Mouse (Mus musculus) liver, embryonic 15.5 days (tissue): ENCODE results near the gene Plcxd2. TPM values are rescaled to one million over a fixed set of nuclear protein-coding genes. Genes with fewer than 3 reads are reported as not detected.

Source experiments
- ATAC-seq: fragments of 200-750 bp; cut with Nextera tagmentation; 2 replicates; pipeline ENCODE4 v1.8.0; 2017; ENCODE audit warnings: moderate number of reproducible peaks, mild to moderate bottlenecking, moderate library complexity; ENCODE audit not compliant: insufficient read depth
- H3K27ac ChIP-seq: fragments of 300-500 bp; sonication (generic); replicated peaks from 2 replicates; pipeline ENCODE4 v1.5.1; 2015; ENCODE audit warnings: mild to moderate bottlenecking, inconsistent platforms
- H3K27me3 ChIP-seq: fragments of 300-500 bp; sonication (generic); 2 replicates; pipeline ENCODE4 v1.6.1; 2015; ENCODE audit warnings: mild to moderate bottlenecking, inconsistent platforms
- H3K36me3 ChIP-seq: fragments of 300-500 bp; sonication (generic); replicated peaks from 2 replicates; pipeline ENCODE4 v1.6.1; 2015; ENCODE audit warnings: moderate library complexity, mild to moderate bottlenecking, inconsistent platforms
- H3K4me1 ChIP-seq: fragments of 300-500 bp; sonication (generic); replicated peaks from 2 replicates; pipeline ENCODE4 v1.6.1; 2015; ENCODE audit warnings: inconsistent platforms
- H3K4me2 ChIP-seq: fragments of 300-500 bp; sonication (generic); 2 replicates; pipeline ENCODE4 v1.6.1; 2015; ENCODE audit warnings: moderate library complexity, mild to moderate bottlenecking, inconsistent platforms
- H3K4me3 ChIP-seq: fragments of 300-500 bp; sonication (generic); replicated peaks from 2 replicates; pipeline ENCODE4 v1.5.1; 2015; ENCODE audit warnings: mild to moderate bottlenecking, inconsistent platforms
- H3K9ac ChIP-seq: fragments of 300-500 bp; sonication (generic); 2 replicates; pipeline ENCODE4 v1.6.1; 2015; ENCODE audit warnings: moderate library complexity, mild to moderate bottlenecking, inconsistent platforms
- H3K9me3 ChIP-seq: fragments of 300-500 bp; sonication (generic); replicated peaks from 2 replicates; pipeline ENCODE4 v1.6.1; 2016; ENCODE audit warnings: inconsistent platforms
- WGBS: fragments of 180-500 bp; shearing (Covaris S2); methylation state at CpG from one replicate; pipeline ENCODE4 v1.1.7; 2015; ENCODE audit warnings: mixed read lengths; ENCODE audit not compliant: insufficient replicate concordance; 5-methylcytosine and 5-hydroxymethylcytosine counted together
- polyA plus RNA-seq: library from polyadenylated mRNA; unstranded; fragments of >200 nt; fragmentation: Nextera tagmentation; extraction: Ambion mirVana; gene quantifications from 2 replicates; pipeline ENCODE4 v1.2.1, GENCODE M21; 2015

Gene Plcxd2
- polyA plus RNA-seq, 1 experiment from 2014 or later, result 2.9 TPM

DNA sequence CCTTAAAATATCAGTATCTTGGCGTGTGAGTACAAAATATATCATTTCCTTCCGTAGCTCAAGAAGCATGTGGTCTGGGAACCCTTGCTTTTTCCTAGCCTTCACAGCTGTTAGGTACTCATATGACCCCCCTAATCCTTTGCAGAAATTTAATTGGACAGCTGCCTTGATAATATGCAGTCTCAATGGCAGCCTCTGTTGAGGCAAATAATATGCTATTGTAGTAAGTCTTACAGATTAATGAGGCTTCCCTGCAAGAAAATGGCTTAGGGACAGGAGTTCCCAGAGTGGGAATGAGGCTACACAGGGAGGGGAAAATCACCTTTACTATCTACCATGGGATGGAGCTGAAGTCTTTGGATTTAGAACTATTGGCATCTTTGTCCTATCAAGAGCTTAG, 73.5 kb downstream of the Plcxd2 start:
- ATAC-seq, result no peak
- Histone ChIP-seq H3K9me3 (no peaks in the 10 kb centered on the region), H3K4me3 (no peak overlapping the region), H3K36me3 (no peaks in the 10 kb centered on the region), H3K4me2 (no peak overlapping the region), H3K9ac (no peak overlapping the region), H3K4me1 (no peaks in the 10 kb centered on the region), H3K27ac (no peak overlapping the region), H3K27me3 (no peaks in the 10 kb centered on the region)
- WGBS, result 53% methylated on average over 2 of the region's 2 CpGs

- no peaks in the 10 kb centered on the region for H3K9me3 ChIP-seq
- 62% methylated on average over 3 of the region's 3 CpGs for WGBS
- no peaks in the 10 kb centered on the region for H3K27me3 ChIP-seq
- H3K4me1 ChIP-seq, result no peaks in the 10 kb centered on the region
- H3K36me3 ChIP-seq, result no peaks in the 10 kb centered on the region
- no peak overlapping the region for H3K4me3 ChIP-seq
- H3K27ac ChIP-seq, result no peak overlapping the region
- H3K9ac ChIP-seq, result no peak overlapping the region
- no peak for ATAC-seq
- no peak overlapping the region for H3K4me2 ChIP-seq
Measured at GRCm38 (mm10) chr16:45935956-45936483, 74.0 kb downstream of the Plcxd2 start.

DNA sequence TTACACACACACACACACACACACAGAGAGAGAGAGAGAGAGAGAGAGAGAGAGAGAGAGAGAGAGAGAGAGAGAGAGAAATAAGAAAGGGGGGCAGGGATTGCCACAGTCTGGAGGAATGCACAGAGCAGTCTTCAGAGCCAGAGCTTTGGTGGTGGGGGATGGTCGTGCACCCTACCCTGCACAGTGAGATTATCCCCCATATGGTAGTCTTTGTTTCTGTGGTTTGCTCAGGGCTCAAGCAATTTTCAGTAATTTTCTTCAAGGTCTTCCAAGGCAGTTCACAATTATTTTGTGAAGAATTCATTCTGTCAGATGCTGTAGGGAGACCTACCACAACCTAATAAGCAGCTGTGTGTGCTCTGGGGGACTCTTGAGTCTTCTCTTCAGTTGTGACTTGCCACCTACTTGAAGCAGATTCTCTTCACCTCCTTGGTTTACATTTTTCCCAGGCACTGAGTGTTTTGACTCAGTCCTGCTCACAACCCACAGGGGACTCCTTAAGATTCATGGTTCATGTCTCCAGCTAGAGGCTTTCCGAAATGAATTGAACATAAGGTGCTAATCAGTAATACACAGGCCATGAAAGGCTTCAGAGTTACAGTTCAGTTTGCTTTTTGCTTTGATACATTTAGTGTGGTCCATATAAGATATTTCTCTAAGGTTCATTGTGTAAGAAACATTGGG, 75.2 kb downstream of the Plcxd2 start:
- H3K27ac ChIP-seq, result no peak overlapping the region
- no peak overlapping the region for H3K9ac ChIP-seq
- WGBS, result 44% methylated on average over 2 of the region's 2 CpGs
- H3K4me2 ChIP-seq, result no peak overlapping the region
- H3K36me3 ChIP-seq, result no peaks in the 10 kb centered on the region
- H3K27me3 ChIP-seq, result no peaks in the 10 kb centered on the region
- H3K4me3 ChIP-seq, result no peak overlapping the region
- no peaks in the 10 kb centered on the region for H3K4me1 ChIP-seq
- ATAC-seq, result no peak
- no peaks in the 10 kb centered on the region for H3K9me3 ChIP-seq

DNA sequence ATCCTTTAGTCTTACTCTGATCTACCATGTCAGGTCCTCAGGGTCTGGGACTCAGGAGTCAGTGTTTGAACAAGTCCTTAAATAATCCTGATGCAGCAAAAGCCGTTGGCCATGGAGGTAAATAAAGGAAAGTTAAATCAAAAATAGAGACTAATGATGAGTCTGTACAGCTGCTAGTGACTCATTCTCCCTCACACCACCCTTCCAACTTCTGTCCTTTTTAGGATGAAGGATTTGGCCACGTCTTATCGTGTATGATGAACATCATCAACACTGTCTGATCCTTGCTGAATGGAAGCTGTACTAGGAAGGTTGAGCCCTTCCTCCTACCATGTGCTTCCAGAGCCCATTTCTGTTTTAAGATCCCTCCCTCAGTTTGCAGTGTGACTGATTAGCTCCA, 79.7 kb downstream of the Plcxd2 start:
- Histone ChIP-seq H3K4me2 (no peak overlapping the region), H3K27me3 (no peaks in the 10 kb centered on the region), H3K4me3 (no peak overlapping the region), H3K4me1 (0 out of 2 replicates have a peak, but pooled peaks cover 3% of the 10 kb centered on the region), H3K9me3 (no peaks in the 10 kb centered on the region), H3K9ac (no peak overlapping the region), H3K36me3 (no peaks in the 10 kb centered on the region), H3K27ac (no peak overlapping the region)
- no peak for ATAC-seq
- 66% methylated on average over 3 of the region's 3 CpGs for WGBS

DNA sequence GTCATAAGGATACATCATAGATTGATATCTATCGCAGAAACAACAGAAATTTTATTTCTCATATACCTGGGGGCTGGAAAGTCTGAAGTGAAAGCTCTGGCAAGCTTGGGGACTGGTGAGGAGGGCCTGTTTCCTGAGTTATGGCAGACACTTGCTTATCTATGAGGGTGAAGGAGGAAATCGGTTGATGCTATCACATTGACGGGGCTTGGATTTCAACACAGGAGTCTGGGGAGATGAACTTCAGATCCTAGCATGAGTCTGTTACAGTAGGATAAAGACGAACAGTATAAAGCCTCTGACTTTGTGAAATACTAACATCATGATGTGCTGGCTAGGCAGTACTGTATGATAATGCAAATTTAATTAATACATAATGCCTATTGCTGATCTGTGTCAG, 81.9 kb downstream of the Plcxd2 start:
- Histone ChIP-seq H3K36me3 (no peaks in the 10 kb centered on the region), H3K27me3 (no peaks in the 10 kb centered on the region), H3K27ac (no peak overlapping the region), H3K4me3 (no peak overlapping the region), H3K4me1 (0 out of 2 replicates have a peak, but pooled peaks cover 3% of the 10 kb centered on the region), H3K9me3 (no peaks in the 10 kb centered on the region), H3K4me2 (no peak overlapping the region), H3K9ac (no peak overlapping the region)
- ATAC-seq, result no peak
- WGBS, result 18% methylated on average over 4 of the region's 4 CpGs

- H3K9ac ChIP-seq, result no peak overlapping the region
- no peak overlapping the region for H3K4me3 ChIP-seq
- 43% methylated on average over 3 of the region's 3 CpGs for WGBS
- ATAC-seq, result no peak
- H3K4me1 ChIP-seq, result 0 out of 2 replicates have a peak, but pooled peaks cover 3% of the 10 kb centered on the region
- H3K9me3 ChIP-seq, result no peaks in the 10 kb centered on the region
- no peaks in the 10 kb centered on the region for H3K36me3 ChIP-seq
- H3K27me3 ChIP-seq, result no peaks in the 10 kb centered on the region
- no peak overlapping the region for H3K27ac ChIP-seq
- H3K4me2 ChIP-seq, result no peak overlapping the region
Measured at GRCm38 (mm10) chr16:45927601-45928000, 82.4 kb downstream of the Plcxd2 start.

DNA sequence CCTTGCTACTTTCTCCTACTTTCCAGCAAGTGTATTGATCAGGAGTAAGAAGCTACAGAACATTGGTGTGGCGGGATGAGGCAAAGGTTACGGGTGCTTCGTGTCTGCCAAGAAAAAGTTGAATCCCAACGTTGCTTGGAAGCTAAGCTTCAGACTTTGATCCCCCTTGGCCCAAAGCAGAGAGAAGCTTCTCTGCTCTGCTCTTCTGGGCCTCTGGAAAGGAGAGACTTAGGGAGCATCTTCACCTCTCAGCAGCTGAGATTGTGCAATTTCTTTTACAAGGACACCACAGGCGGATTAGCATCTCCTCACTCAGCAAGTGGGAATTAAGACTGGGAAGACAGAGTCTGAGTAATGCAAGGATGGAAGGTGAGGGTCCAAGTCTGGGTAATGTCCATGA, 83.1 kb downstream of the Plcxd2 start:
- H3K9me3 ChIP-seq, result no peaks in the 10 kb centered on the region
- H3K4me1 ChIP-seq, result 0 out of 2 replicates have a peak, but pooled peaks cover 3% of the 10 kb centered on the region
- no peak for ATAC-seq
- no peaks in the 10 kb centered on the region for H3K36me3 ChIP-seq
- H3K27me3 ChIP-seq, result no peaks in the 10 kb centered on the region
- no peak overlapping the region for H3K9ac ChIP-seq
- no peak overlapping the region for H3K4me2 ChIP-seq
- H3K4me3 ChIP-seq, result no peak overlapping the region
- WGBS, result 59% methylated on average over 5 of the region's 5 CpGs
- H3K27ac ChIP-seq, result no peak overlapping the region

- ATAC-seq, result no peak
- Histone ChIP-seq H3K27me3 (no peaks in the 10 kb centered on the region), H3K4me3 (no peak overlapping the region), H3K4me2 (no peak overlapping the region), H3K36me3 (no peaks in the 10 kb centered on the region), H3K27ac (no peak overlapping the region), H3K9ac (no peak overlapping the region), H3K9me3 (no peaks in the 10 kb centered on the region), H3K4me1 (0 out of 2 replicates have a peak, but pooled peaks cover 3% of the 10 kb centered on the region)
- WGBS, result 54% methylated on average over 6 of the region's 6 CpGs
Measured at GRCm38 (mm10) chr16:45923731-45924424, 86.1 kb downstream of the Plcxd2 start.

GRCm38 (mm10) chr16:45922546-45923229, 87.3 kb downstream of the Plcxd2 start:
- H3K9ac ChIP-seq, result no peak overlapping the region
- ATAC-seq, result no peak
- H3K9me3 ChIP-seq, result no peaks in the 10 kb centered on the region
- WGBS, result 63% methylated on average over 8 of the region's 8 CpGs
- H3K4me3 ChIP-seq, result no peak overlapping the region
- H3K27me3 ChIP-seq, result no peaks in the 10 kb centered on the region
- H3K4me1 ChIP-seq, result 0 out of 2 replicates have a peak, but pooled peaks cover 3% of the 10 kb centered on the region
- no peak overlapping the region for H3K27ac ChIP-seq
- H3K36me3 ChIP-seq, result no peaks in the 10 kb centered on the region
- no peak overlapping the region for H3K4me2 ChIP-seq

DNA sequence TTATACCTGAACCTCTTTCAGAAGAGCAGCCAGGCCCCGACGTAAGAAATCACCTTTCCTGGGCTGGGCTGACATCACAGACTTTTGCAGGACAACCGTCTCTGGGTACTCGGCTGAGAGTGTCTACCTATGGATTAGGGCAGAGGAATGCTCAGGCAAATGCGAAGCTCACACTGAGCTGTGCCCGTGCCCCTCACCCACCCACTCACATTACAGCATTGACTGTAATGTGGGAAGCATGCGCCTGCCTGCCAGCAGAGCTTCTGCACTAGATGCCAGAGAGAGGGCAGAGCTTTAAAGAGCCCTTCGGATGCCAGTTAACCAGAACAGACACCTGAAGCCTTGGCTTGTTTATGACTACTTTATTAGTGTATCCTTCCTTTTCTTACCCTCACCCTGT, 90.4 kb downstream of the Plcxd2 start:
- no peaks in the 10 kb centered on the region for H3K27me3 ChIP-seq
- H3K27ac ChIP-seq, result no peak overlapping the region
- H3K36me3 ChIP-seq, result no peaks in the 10 kb centered on the region
- WGBS, result 60% methylated on average over 8 of the region's 8 CpGs
- H3K4me1 ChIP-seq, result no peaks in the 10 kb centered on the region
- no peak overlapping the region for H3K9ac ChIP-seq
- H3K4me2 ChIP-seq, result no peak overlapping the region
- H3K9me3 ChIP-seq, result no peaks in the 10 kb centered on the region
- no peak for ATAC-seq
- no peak overlapping the region for H3K4me3 ChIP-seq
